Mouse (Mus musculus): ENCODE data around the gene Abhd17c.

- no peak for TF ChIP-seq POLR2A (IDR thresholded peaks at IDR 0.05; ENCODE audit: low read depth, low read length)
- TF ChIP-seq CTCF (IDR thresholded peaks at IDR 0.05; ENCODE audit: extremely low read depth, insufficient read length, insufficient replicate concordance, low read depth, low read length) = no peak
Measured at GRCm38 (mm10) chr7:84191476-84191875, 39.8 kb upstream of the Abhd17c start.

Measured in small intestine, adult 2 months (tissue).